Mouse (Mus musculus) frontal cortex, adult (tissue): ENCODE results near the gene Foxe1.
A peak's percentile ranks its signal among the peaks of the same experiment; 100 is the strongest.

ENCODE experiments used
- ATAC-seq: cut with Nextera tagmentation; 2 replicates; pipeline ENCODE4 v1.9.2; 2017; ENCODE audit warnings: mild to moderate bottlenecking, moderate library complexity, mixed read lengths; ENCODE audit not compliant: low TSS enrichment

The Foxe1 gene

GRCm38 (mm10) chr4:46347580-46348515 is 4.4 kb downstream of the Foxe1 start:
- ATAC-seq, result no peak

- ATAC-seq, result no peak
Measured at GRCm38 (mm10) chr4:46348897-46349296, 5.5 kb downstream of the Foxe1 start.

- ATAC-seq, result no peak
Measured at GRCm38 (mm10) chr4:46349530-46349929, 6.1 kb downstream of the Foxe1 start.

- no peak for ATAC-seq
Measured at GRCm38 (mm10) chr4:46353045-46353444, 9.6 kb downstream of the Foxe1 start.

- ATAC-seq, result peak; percentile 54
Measured at GRCm38 (mm10) chr4:46356351-46357133, 13.1 kb downstream of the Foxe1 start.

- ATAC-seq, result no peak
Measured at GRCm38 (mm10) chr4:46359539-46360253, 16.3 kb downstream of the Foxe1 start.

GRCm38 (mm10) chr4:46361258-46361657 is 17.8 kb downstream of the Foxe1 start:
- peak; percentile 96 for ATAC-seq

GRCm38 (mm10) chr4:46364360-46364759 is 21.0 kb downstream of the Foxe1 start:
- ATAC-seq, result no peak

GRCm38 (mm10) chr4:46367487-46367959 is 24.1 kb downstream of the Foxe1 start:
- no peak for ATAC-seq

- no peak for ATAC-seq
Measured at GRCm38 (mm10) chr4:46369070-46369469, 25.7 kb downstream of the Foxe1 start.

GRCm38 (mm10) chr4:46370406-46370805 is 27.0 kb downstream of the Foxe1 start:
- ATAC-seq, result no peak

GRCm38 (mm10) chr4:46371030-46371429 is 27.6 kb downstream of the Foxe1 start:
- ATAC-seq, result peak; percentile 39; the same call in 1 of the 2 replicates

- ATAC-seq, result 0 out of 2 replicates have a peak, but pooled peaks have one; percentile 11
Measured at GRCm38 (mm10) chr4:46374455-46374854, 31.0 kb downstream of the Foxe1 start.

GRCm38 (mm10) chr4:46374869-46375368 is 31.5 kb downstream of the Foxe1 start:
- ATAC-seq, result peak; percentile 85

GRCm38 (mm10) chr4:46388556-46388955 is 45.1 kb downstream of the Foxe1 start:
- ATAC-seq, result no peak

- ATAC-seq, result peak; percentile 94
Measured at GRCm38 (mm10) chr4:46389013-46389611, 45.7 kb downstream of the Foxe1 start, which contains the start of gene Trmo. TSS of gene Trmo (minus strand) at chr4:46389437.

- peak; percentile 45 for ATAC-seq
Measured at GRCm38 (mm10) chr4:46389612-46390341, 46.4 kb downstream of the Foxe1 start.

GRCm38 (mm10) chr4:46390390-46390970 is 47.1 kb downstream of the Foxe1 start:
- no peak for ATAC-seq

GRCm38 (mm10) chr4:46394388-46394787 is 51.0 kb downstream of the Foxe1 start:
- no peak for ATAC-seq

- ATAC-seq, result no peak
Measured at GRCm38 (mm10) chr4:46395736-46396135, 52.3 kb downstream of the Foxe1 start.
